Mouse (Mus musculus) c-Kit-negative CD71-positive TER-119-positive erythroid progenitor cells, embryonic 14.5 days (primary cell): Measurements from ENCODE around the gene Cog6.

Source experiments
- DNase-seq: peaks from one replicate; pipeline ENCODE4 v3.0.0-alpha.2; 2013; ENCODE audit warnings: low read depth, low spot score

Gene Cog6

DNA sequence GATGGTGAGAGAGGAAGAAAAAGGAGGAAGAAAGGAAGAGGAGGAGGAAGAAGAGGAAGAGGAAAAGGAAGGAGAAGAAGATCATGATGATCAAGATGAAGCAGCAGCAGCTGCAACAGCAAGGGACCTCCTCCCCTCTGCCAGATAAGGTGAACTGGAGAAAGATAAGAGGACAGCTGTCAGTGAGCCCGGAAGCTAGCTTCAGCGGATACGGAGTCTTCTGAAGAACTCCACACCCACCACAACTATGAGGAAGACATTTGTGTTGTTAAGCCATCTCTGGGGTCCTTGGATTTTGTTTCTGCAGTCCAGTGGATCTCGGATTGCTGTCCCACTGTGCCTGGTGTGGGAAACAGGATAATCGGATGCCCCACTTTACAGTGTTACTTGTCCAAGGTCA lies 15.4 kb upstream of the Cog6 start:
- no peak for DNase-seq

DNA sequence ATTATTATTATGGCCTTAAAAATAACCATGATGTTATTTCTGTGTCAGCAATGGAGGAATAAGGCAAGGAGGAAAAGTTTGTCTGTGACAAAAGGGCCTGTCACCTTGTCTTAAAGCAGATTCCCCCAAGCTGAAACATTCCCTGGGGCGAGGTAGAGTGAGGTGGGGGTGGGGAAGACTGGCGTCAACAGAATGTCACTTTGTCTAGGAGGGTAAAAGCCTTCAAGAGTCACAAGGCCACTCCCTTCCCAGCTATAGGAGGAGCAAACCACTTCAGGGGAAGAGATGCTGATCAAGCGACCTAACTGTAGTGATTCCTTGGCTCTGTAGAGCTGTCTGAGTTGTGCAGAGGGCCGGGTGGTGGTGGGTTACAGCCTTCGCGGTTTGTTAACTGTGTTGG lies 14.5 kb upstream of the Cog6 start:
- DNase-seq: no peak

DNA sequence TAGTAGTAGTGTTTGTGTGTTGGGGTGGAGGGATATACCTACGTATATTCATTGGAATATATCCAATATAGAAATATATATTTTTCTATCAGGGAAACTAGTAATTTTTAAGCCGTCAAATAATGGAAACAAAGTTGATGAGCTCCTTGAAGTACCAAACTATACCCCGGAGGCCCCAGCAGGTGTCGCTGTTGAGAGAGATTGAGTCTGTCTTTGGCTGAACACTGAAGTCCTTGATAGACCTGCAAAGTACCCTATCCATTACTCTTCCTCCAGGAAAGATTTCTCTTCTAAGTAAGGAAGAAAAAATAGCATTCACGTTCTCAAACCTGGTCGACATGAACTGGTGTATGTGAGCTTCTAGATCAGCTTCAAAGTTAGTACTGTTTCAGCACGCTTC lies 12.0 kb upstream of the Cog6 start:
- DNase-seq: peak; percentile 21

DNA sequence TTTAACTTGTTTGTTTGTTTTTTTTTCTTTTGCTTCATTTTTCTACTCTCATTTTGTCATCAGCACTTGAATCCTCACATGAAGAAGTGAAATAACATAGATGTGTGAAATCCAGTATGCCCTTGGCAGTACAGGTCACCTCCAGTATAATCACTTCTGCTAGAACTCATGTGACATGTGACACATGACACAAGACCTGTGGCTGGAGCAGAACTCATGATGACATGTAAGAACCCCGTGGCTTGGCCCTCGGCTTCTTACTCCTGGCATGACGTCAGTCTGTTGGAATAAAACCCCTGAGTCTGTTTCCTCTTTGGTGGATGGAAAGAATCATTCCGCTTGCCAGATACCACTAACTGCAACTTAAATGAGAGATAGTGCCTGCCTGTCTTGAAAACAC lies 10.3 kb upstream of the Cog6 start:
- DNase-seq: no peak

DNA sequence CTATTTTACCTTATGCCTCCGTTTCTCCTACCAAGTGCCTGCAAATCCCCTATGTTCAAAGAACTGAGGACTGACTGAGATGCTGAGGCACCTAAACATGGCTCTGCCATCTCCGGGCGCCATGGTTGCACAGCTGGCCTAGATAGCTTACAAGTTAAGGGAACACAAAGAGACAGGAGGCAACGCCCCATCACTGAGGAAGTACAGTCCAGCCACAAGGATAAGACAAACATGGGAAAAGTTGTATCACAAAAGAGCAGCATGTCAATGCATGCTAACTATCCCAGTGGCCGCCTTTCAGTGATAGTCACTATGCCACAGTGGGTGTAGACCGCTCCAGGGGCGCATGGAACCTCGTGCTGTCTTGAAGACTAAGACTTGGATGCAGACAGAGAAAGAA lies 9.6 kb downstream of the Cog6 start:
- DNase-seq: no peak

DNA sequence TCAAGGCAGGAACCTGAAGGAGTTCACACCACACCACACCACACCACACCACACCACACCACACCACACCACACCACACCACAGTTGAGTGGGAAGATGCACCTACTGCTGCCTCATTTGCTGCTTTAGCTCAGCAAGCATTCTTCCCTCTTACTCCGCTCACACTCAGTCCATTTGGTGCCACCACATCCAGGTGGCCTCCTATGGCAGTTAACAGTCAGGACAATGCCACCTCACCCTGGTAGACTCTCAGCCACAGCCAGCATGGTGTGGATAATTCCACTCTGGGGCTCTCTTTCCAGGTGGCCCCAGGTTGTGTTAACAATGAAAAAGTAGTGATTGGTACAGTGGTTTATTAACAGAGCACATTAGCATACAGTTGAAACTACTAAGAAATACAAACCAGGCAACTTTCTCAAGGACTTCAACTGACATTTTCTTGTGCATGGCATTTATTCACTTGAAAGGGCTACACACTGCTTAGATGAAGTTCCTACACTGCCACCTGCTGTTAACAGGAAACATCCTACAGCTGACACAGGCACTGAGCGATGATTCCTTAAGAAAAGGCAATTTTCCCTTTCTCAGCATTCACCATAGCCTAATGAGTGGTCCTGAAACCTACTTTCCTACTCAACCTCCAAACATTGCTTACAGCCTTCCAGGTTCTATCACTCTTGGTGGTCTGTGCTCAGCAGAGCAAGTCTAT lies 12.5 kb downstream of the Cog6 start:
- DNase-seq: no peak

DNA sequence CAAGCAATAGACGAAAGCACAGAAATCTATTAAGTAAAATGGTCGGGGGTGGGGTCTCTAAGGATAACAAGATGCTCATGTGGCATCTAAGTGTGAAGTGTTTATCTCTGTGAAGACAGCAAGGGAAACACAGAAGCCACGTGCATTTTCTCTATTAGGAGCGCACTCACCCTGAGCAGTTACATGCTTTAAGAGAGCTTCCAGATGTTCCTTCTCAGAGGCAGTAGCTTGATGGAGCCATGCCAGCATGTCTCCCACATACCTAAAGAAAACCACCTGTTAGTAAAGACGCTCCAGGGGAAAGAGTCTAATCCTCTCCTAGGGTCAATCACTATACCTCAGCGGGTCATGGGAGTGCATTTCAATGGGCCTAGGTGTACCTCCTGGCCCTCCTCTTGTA lies 15.0 kb downstream of the Cog6 start:
- DNase-seq: no peak

DNA sequence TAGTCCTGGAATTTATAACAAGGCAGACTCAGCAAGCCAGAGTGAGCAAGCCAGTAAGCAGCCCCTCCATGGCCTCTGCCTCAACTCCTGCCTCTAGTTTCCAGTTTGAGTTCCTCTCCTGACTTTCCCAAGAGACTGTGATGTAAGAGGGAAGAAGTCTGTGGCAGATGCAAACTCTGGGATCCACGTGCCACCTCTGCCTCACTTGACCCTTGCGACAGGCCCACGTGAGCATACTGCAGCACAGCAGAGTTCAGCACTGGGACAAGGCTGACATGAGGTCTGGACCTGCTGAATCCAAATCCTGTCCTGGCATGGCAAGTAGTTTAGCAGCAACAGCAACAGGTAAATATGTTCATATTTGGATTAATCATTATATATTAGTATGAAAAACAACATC lies 17.0 kb downstream of the Cog6 start:
- no peak for DNase-seq

DNA sequence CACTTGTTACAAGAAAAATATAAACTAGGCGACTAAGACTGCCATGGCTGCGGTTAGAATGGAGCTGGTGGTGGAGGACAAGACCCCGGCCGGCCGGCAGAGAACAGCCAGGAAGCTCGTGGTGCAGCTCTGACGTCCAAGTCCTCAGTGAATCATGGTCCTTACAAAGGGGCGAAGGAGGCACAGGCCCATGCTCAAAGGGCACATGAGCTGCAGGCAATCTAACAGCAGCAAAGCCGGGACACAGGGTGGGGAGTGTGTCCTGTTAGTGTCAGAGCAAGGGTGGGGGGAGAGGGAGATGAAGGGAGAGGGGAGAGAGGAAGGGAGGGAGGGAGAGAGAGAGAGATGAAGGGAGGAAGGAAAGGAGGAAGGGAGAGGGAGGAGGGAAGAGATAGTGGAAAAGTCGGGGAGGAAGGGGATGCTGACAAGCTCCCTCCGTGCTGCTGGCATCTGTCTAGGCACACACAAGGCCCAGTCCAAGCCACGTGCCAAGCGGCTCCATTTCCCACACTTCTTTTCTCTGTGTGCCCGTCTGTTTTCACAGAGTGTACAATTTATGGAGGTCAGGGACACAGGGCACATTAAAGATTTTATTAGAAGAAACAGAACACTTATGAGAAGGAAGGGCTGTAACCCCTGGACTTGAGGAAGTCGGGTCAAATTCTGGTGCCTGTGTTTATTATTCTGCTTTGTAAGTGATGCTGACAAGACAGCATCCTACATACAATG lies 17.9 kb downstream of the Cog6 start:
- no peak for DNase-seq

DNA sequence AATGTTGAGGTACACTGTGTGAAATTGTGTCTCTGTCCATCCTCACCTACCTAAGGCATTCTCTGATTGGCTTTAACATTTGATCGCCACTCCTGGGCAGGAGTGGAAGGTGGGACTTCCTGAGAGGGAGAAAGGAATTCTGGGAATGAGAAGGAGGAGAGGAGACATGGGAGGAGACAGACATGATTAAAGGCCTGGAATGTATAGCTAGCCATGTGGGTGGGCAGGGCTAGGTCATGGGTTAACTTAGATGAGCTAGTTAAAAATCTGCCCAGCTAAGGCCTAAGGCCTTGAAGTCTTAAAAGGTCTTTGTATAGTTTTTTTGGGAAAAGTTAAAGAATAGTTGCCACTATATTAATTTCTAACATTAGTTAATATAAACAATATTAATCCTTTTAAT lies 19.7 kb downstream of the Cog6 start:
- no peak for DNase-seq

DNA sequence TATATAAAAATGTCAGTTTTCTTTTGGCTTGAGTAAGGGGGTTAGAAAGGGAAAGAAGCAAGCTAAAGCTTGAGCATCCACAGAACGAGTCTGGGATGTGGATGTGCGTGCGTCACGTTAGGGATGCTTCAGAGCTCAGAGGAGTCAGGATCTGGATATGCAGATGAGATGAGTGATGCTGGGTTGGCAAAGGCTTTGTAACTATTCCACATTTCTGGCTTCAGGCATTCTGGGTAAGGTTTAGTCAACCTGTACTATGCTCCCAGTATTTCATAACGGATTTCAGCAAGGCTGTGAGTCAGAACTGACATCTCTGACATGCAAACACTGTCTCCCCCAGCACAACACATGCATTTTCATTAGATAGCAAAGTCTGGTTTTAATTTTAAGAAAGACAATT lies 20.4 kb downstream of the Cog6 start:
- DNase-seq: no peak

DNA sequence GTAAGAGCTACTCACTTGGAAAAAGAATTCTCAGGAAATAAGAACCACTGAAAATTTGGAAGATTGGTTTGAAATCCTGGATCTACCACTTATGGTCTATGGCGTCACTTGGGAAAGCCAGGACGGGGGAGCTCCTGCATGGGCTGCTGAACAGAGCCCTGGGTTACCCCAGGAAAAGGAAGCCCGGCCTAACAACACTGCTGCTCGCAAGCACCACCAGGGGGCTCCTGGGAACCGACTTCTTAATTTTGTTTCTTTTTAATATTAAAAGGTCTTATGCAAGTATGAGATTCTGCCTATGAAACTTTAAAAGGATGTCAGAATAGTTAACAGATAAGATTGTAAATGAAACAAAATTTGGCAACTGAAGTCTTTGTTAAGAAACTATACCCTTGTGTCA lies 22.4 kb downstream of the Cog6 start:
- no peak for DNase-seq

DNA sequence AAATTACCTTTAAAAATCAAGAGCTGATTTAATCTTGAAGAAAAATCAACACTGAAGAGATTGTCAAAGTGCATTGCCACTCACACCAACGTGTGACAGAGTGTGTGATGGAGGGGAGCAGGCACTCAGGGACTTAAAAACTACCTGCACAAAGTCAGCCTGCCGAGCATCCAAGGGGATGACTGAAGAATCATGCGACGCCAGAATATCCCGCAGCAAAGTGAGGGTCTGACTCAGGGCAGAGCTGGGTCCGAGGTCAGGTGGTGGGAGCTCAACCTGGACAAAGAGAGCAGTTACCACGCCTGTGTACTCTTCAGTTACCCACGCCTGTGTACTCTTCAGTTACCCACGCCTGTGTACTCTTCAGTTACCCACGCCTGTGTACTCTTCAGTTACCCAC lies 23.7 kb downstream of the Cog6 start:
- no peak for DNase-seq

DNA sequence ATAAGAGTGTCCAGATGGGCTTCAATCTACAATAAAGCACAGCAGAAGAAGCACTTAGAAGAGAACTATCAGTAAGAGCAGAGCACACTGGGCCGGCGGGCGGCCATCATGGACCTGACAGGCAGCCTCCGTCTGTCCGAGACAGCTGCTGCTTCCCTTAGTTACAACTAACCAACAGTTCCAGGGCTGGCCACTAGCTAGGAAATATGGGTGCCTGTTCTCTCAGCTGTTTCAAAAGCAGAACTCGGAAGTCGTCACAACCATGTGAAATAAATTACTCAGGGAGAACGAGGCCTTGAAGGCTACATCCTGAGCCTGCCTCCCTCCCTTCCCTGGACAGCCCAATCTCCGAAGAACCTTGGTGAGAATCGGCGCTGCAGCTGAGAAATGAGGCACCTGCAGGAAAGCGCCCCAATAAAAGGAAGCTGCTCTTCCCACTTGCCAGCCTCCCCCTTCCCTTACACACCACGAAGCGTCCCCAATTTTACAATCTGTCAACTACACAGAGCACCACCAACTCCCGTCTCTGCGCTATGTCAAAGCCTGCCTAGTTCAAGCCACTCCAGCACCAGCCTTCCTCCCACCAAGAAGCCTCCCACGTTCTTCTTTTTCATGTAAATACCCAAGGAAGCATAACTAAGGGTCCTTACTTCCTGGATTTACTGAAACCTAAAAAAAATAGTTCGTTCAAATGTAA lies 26.8 kb downstream of the Cog6 start:
- no peak for DNase-seq

DNA sequence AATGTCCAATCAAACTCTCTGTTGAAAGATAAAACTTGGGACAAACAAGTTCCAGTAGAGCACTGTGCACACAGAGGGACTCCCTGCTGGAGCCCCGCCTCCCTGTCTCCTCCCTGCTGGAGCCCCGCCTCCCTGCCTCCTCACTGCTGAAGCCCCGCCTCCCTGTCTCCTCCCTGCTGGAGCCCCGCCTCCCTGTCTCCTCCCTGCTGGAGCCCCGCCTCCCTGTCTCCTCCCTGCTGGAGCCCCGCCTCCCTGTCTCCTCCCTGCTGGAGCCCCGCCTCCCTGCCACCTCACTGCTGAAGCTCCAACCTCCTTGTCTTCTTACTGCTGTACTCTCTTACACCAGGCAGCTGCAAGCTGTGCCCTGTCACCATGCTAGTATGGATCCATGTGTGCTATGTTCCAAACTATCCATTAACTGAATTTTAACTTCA lies 31.5 kb downstream of the Cog6 start:
- peak; percentile 26 for DNase-seq

DNA sequence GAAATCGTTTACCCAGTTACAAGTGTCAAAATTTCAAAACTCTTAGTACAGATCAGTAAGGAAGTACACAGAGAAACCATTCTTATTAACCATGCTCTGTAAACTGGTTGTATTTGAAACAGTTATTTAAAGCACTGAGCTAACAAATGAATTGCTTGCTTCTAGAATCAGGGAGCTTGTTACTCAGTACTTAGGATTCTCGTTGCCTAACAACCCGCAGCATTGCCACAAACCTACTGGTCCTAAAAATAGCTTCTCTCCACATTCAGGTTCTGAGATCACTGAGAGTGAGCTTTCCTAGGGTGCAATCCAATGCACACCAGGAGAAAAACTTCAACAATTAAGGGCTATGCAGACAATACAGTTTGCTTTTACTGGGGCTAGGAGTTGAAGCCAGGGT lies 33.3 kb downstream of the Cog6 start:
- no peak for DNase-seq

DNA sequence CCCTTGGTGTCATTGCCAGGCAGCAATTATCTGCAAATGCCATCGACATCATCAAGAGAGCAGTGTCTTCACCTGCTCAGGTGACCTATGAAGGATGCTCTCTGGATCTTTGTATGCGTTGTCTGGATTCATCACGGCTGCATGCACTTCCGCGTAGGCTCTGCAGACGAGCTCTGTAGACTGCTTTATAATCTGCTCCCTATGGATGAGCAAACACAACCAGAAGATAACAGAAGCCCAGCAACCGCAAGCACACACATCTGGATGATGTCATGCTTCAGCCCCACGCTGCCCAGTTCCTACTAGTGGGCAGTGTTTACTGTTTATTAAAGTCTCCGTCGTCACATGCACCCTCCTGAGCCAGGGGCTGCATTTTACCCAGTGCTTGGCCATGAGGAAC lies 34.0 kb downstream of the Cog6 start:
- DNase-seq: no peak

DNA sequence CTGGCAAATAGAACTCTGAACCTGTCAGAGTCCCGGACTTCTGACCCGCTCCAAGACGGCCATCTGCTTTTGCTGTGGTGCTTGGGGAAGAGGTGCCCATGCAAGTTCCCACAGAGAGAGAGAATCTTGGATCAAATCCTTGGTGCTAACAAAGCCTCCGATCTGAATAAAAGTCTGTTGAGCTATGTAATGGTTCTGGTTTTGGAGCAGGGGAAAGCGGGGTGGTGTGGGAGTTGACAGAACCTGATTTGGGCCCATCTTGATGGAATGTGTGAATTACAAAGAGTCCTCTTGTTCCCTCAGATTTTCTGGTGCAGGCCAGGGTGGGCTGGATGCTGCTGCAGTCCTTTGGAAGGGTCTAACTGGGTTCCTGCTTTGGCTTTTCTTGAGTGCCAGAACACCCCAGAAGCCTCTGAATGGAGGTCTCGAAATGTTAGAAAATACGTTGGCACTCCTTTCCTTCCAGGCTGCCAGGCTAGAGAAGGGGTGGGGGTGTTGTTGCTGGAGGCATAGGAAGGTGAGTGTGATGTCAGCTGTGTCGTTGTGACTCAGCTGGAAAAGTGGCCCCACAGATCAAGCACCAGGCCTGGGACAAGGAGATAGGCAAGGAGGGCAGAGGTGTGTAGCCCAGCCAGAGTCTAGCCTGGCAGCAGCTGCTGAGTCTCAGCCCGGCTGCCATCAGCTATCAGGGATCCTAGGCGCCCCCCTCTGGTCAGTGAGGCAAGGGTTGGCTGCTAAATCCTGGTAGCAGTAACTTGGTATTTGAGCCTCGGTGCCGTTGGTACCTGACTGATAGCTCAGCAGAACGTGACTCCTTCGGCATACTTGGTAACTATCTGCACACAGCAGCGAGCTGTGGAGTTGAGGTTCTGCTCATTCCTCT lies 42.1 kb downstream of the Cog6 start:
- DNase-seq: no peak

DNA sequence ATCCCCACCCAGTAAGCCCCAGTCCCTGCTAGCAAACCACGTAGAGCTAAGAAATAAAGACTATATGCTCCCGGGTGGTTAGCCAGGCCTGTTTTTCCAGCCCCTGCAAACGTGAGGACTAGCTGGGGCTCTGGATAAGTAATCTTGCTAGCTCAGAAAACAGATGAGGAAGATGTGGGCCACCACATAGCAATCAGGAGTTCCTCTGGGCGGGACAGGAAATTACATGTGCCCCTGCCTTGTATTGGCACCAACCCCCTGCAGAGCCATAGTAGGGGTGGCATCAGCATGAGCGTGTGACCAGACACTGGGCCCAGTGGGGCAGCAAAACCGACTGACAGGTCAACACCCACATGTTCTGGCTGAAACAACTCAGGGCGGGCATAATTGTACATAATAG lies 44.1 kb downstream of the Cog6 start:
- DNase-seq: no peak

DNA sequence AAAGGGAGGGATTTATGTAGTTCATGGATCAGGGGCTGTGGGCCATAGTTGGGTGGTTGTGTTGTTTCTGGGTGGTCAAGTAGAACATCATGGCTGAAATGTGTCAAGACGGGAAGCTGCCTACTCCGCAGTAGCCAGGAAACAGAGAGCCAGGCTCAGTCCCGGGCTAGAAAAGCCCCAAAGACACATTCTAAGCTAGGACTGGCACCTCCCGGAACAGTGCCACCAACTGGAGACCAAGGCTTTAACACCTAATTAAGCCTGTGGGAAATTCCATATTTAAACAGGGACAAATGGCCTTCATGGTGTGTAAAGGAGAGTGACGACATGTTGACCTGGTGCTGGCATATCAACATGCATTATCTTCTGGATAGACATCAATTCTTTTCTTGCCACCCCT lies 50.0 kb downstream of the Cog6 start:
- no peak for DNase-seq

DNA sequence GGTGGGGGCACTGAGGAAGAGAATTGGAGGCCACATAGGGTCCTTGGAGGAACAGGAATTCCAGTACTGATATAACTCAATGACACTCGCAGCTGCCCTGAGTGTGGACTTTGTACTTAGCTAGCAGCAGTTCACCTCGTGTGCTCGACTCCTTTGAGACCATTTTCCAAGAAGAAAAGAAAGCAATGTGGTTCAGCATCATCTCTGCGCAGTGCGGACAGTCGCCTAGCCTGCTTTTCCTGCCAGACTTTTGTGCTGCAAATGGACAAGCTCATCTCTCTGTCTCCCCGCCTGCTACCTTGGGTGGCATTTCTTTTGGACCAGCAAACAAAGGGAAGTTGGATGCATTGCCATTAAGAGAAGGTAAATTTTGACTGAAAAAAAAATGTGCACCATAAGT lies 52.8 kb downstream of the Cog6 start:
- DNase-seq: no peak

DNA sequence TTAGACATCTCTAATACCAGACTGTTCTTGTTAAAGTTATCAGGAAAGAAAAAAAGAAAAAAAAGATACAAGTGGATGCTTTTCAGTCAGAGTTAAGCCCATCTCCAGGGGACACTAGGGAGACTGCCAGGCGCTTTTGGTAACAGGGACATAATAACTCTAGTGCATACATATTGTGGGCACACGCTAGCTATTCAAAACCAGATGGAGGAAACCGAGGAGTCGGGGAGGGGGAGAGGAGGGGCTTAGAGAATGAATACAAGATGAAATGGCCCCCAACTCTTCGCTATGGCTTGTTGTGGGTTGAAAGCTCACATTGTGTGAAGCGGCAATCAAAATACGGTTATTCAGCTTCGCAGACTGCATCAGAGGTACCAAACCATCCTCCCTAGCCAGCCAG lies 53.6 kb downstream of the Cog6 start:
- no peak for DNase-seq
